9 mouse cellular contexts compared by ENCODE assay signal in the genomic region with DNA sequence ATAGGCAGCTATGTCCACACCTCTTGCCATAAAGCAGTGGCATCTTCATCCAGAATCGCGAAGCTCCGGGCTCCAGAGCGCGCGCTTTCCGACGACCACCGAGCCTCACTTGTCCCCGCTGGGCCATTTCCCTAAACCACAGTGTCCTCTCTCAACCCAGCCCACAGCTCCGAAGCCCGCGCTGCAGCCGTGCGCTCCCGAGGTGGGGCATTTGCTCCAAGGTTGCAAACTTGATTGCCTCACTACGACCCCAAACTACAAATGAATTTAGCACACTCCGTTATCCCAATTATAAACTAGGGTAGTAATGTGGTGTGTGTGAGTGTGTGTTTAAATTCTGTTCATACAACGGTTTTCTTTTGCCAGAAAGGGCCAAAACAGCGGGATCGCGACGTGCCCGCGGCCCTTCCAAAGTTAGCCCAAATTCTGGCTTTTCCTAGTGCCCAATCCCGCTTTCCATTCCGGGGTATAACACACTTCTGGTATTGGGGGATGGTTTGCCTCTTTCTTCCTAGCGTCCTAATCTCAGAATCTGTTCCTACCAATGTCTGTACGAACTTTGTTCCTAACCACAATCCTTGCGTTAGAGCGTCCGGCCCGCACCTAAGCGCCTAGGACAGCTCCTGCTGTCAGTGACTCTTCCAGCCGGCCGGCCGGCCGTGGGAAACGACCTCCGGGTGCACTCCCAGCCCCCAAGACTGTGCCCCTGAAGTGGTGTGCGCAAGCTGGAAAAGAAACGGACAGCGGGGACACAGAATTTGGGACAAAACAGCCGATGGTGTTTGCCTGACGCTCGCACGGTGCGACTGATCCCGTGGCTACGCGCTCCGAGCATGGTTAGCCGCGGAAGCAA. TPM values are rescaled to one million over a fixed set of nuclear protein-coding genes. Genes with fewer than 3 reads are reported as not detected.
DNase-seq lines count a peak whose midpoint lies in the region; ATAC-seq lines count a peak whose summit lies in the region.
"Had no signal": no experiment of that assay in that cellular context is flagged by ENCODE, and none has a peak within 500 bp of the region (broad histone marks: within the 10 kb centered on the region; RNA-seq: fewer than 3 reads in every experiment).

No protein-coding gene starts in this region.

- H3K9me3 ChIP-seq in hindbrain, embryonic 10.5 days = no peaks in the 10 kb centered on the region
- no peaks in the 10 kb centered on the region for H3K9me3 ChIP-seq in midbrain, embryonic 10.5 days (replicated peaks)

- peaks cover 100% of the 10 kb centered on the region for H3K27me3 ChIP-seq in hindbrain, embryonic 10.5 days (ENCODE audit: insufficient read depth, poor library complexity, severe bottlenecking)
- H3K27me3 ChIP-seq in midbrain, embryonic 10.5 days (ENCODE audit: low read depth, poor library complexity, severe bottlenecking) = peaks cover 100% of the 10 kb centered on the region

- DNase-seq in kidney, adult 18-20 months = peak; percentile 12
- no peak for DNase-seq in kidney, adult 8-10 months
- peak; percentile 63 for DNase-seq in hindbrain, embryonic 10.5 days (ENCODE audit: low spot score)
- peak; percentile 55 for DNase-seq in midbrain, embryonic 10.5 days (ENCODE audit: low spot score)
- no peak for DNase-seq in T-cell, adult 2 months (ENCODE audit: low spot score)
- no peak for DNase-seq in gastrocnemius, postnatal 25 days

- no peak overlapping the region for H3K27ac ChIP-seq in hindbrain, embryonic 10.5 days
- H3K27ac ChIP-seq in midbrain, embryonic 10.5 days (replicated peaks) = no peak overlapping the region

- H3K36me3 ChIP-seq in hindbrain, embryonic 10.5 days = no peaks in the 10 kb centered on the region
- no peaks in the 10 kb centered on the region for H3K36me3 ChIP-seq in midbrain, embryonic 10.5 days

- 0 out of 2 replicates have a peak, but pooled peaks have one; percentile 27 for ATAC-seq in common myeloid progenitor, adult 5-6 weeks (replicated peaks; ENCODE audit: low read depth, poor library complexity, severe bottlenecking)
- ATAC-seq in CD4-positive, CD25-positive, alpha-beta regulatory T cell, adult 4 months = no peak

- WGBS in hindbrain, embryonic 10.5 days = under 1% methylated on average over 54 of the region's 54 CpGs
- under 1% methylated on average over 54 of the region's 54 CpGs for WGBS in midbrain, embryonic 10.5 days

- H3K4me1 ChIP-seq in hindbrain, embryonic 10.5 days (replicated peaks) = peaks cover 34% of the 10 kb centered on the region
- peaks cover 28% of the 10 kb centered on the region for H3K4me1 ChIP-seq in midbrain, embryonic 10.5 days

- peak overlapping the region; percentile 64 for H3K4me3 ChIP-seq in hindbrain, embryonic 10.5 days
- H3K4me3 ChIP-seq in midbrain, embryonic 10.5 days = peak overlapping the region; percentile 66

RNA-seq across cellular contexts. Expression of gene Barx2, which starts 0.7 kb away (rescaled TPM):
- not detected in 2 replicates for total RNA-seq in common myeloid progenitor, adult 5-6 weeks (2017)
- polyA plus RNA-seq in hindbrain, embryonic 10.5 days (2016; fragmentation: Nextera tagmentation; extraction: Ambion mirVana) = 0.07 and 0.12 TPM in 2 replicates
- polyA plus RNA-seq in midbrain, embryonic 10.5 days (2016; fragmentation: Nextera tagmentation; extraction: Ambion mirVana) = 0.07 TPM in 1 of 2 replicates, not detected in the other
- not detected for polyA plus RNA-seq in CD4-positive, CD25-positive, alpha-beta regulatory T cell, adult 4 months (2017; shearing (Covaris generic))
- total RNA-seq in gastrocnemius, postnatal 25 days (2021) = 10 to 100 TPM in 1 of 2 experiments, 1 to 10 TPM in 1; 3.1 to 18.7 TPM
- total RNA-seq: MEL had no signal

Comparison
In these comparisons a context has a peak if more than half of its experiments do, and no peak if none do; other contexts are left out.
1. DNase-seq: peak in kidney, adult 18-20 months (single experiment), hindbrain, embryonic 10.5 days (single experiment) and midbrain, embryonic 10.5 days (single experiment); none in kidney, adult 8-10 months (0 of 2), T-cell, adult 2 months (single experiment) and gastrocnemius, postnatal 25 days (single experiment).